Mouse (Mus musculus) kidney, adult 2 months (tissue): Measurements from ENCODE around the gene Opa3.
A peak's percentile ranks its signal among the peaks of the same experiment; 100 is the strongest.

Experiments used
- CTCF ChIP-seq: fragments of 200-500 bp; conservative IDR thresholded peaks from 2 replicates; pipeline ENCODE4 v1.5.1; 2011; ENCODE audit warnings: low read depth, mild to moderate bottlenecking, control low read depth, low read length, moderate library complexity, mixed read lengths; ENCODE audit not compliant: insufficient read depth, insufficient read length
- POLR2A ChIP-seq: fragments of 200-500 bp; IDR thresholded peaks from one replicate; pipeline ENCODE4 v1.6.1; 2011; ENCODE audit warnings: low read depth, low read length, control low read depth

- TF ChIP-seq CTCF (peak; percentile 76), POLR2A (no peak)
Observed at GRCm38 (mm10) chr7:19303770-19304169, 75.6 kb downstream of the Opa3 start.
